Mouse (Mus musculus) forebrain, embryonic 14.5 days (tissue): Measurements from ENCODE around the gene St13. TPM values are rescaled to one million over a fixed set of nuclear protein-coding genes. Genes with fewer than 3 reads are reported as not detected.
"Not testable (repeated sequence)": the region's sequence is repeated elsewhere in the genome, so short reads cannot be mapped to it uniquely, and the experiment has no call there.

Source experiments
- ATAC-seq: fragments of 200-750 bp; cut with Nextera tagmentation; 2 replicates; pipeline ENCODE4 v1.8.0; 2017; ENCODE audit warnings: mild to moderate bottlenecking, moderate library complexity
- DNase-seq: peaks from one replicate; pipeline ENCODE4 v3.0.0-alpha.2; 2015; ENCODE audit warnings: low spot score
- H3K27ac ChIP-seq: fragments of 300-500 bp; sonication (generic); 2 replicates; pipeline ENCODE4 v1.5.1; 2014; ENCODE audit warnings: low read depth, mild to moderate bottlenecking, control low read depth, low read length, moderate library complexity
- H3K27me3 ChIP-seq: fragments of 300-500 bp; sonication (generic); replicated peaks from 2 replicates; pipeline ENCODE4 v1.6.1; 2014; ENCODE audit warnings: low read length, control low read depth, mixed read lengths; ENCODE audit not compliant: control insufficient read depth, insufficient read depth
- H3K36me3 ChIP-seq: fragments of 300-500 bp; sonication (generic); 2 replicates; pipeline ENCODE4 v1.6.1; 2014; ENCODE audit warnings: low read length, control low read depth; ENCODE audit not compliant: control insufficient read depth, insufficient read depth
- H3K4me1 ChIP-seq: fragments of 300-500 bp; sonication (generic); 2 replicates; pipeline ENCODE4 v1.6.1; 2014; ENCODE audit warnings: antibody characterized with exemption, low read length, control low read depth; ENCODE audit not compliant: control insufficient read depth, insufficient read depth
- H3K4me2 ChIP-seq: fragments of 300-500 bp; sonication (generic); 2 replicates; pipeline ENCODE4 v1.6.1; 2014; ENCODE audit warnings: mild to moderate bottlenecking, control low read depth, low read length
- H3K4me3 ChIP-seq: fragments of 300-500 bp; sonication (generic); 2 replicates; pipeline ENCODE4 v1.5.1; 2014; ENCODE audit warnings: low read depth, low read length, control low read depth
- H3K9ac ChIP-seq: fragments of 300-500 bp; sonication (generic); 2 replicates; pipeline ENCODE4 v1.6.1; 2014; ENCODE audit warnings: mild to moderate bottlenecking, low read length, control low read depth, moderate library complexity
- H3K9me3 ChIP-seq: fragments of 300-500 bp; sonication (generic); replicated peaks from 2 replicates; pipeline ENCODE4 v1.6.1; 2016; ENCODE audit warnings: low read length, control low read depth, mixed read lengths; ENCODE audit not compliant: control insufficient read depth
- WGBS: fragments of 180-500 bp; shearing (Covaris S2); extraction: QIAGEN DNeasy Blood & Tissue Kit; methylation state at CpG from one replicate; pipeline ENCODE4 v1.1.7; 2014; 5-methylcytosine and 5-hydroxymethylcytosine counted together
- polyA plus RNA-seq: library from polyadenylated mRNA; unstranded; fragments of >200 nt; fragmentation: Nextera tagmentation; extraction: Ambion mirVana; gene quantifications from 2 replicates; pipeline ENCODE4 v1.2.1, GENCODE M21; 2014

Gene St13
- polyA plus RNA-seq, 1 experiment from 2014 or later = 170 TPM

- ATAC-seq (no peak), DNase-seq (no peak)
- H3K4me1 ChIP-seq = no peaks in the 10 kb centered on the region
- H3K9ac ChIP-seq = no peak overlapping the region
- H3K9me3 ChIP-seq = no peaks in the 10 kb centered on the region
- H3K27ac ChIP-seq = no peak overlapping the region
- H3K27me3 ChIP-seq = no peaks in the 10 kb centered on the region
- 96% methylated on average over 4 of the region's 4 CpGs for WGBS
- H3K36me3 ChIP-seq = 0 out of 2 replicates have a peak, but pooled peaks cover 4% of the 10 kb centered on the region
- H3K4me2 ChIP-seq = no peak overlapping the region
- H3K4me3 ChIP-seq = no peak overlapping the region
Observed at GRCm38 (mm10) chr15:81418065-81418464, 18.2 kb upstream of the St13 start.

- ATAC-seq (peak; percentile 54), DNase-seq (peak; percentile 34)
- H3K4me1 ChIP-seq, H3K27me3 ChIP-seq, H3K9me3 ChIP-seq, H3K27ac ChIP-seq, H3K36me3 ChIP-seq: not testable (repeated sequence)
- Histone ChIP-seq H3K9ac (peak overlapping the region; percentile 57), H3K4me3 (peak overlapping the region; percentile 16; the same call in 1 of the 2 replicates), H3K4me2 (peak overlapping the region; percentile 45)
- WGBS = 4% methylated on average over 22 of the region's 22 CpGs
Observed at GRCm38 (mm10) chr15:81416763-81417310, 17.0 kb upstream of the St13 start.

- Histone ChIP-seq H3K4me2 (no peak within 1 kb of the TSS), H3K27ac (no peak within 1 kb of the TSS), H3K27me3 (no peaks in the 10 kb centered on the region), H3K4me1 (no peaks in the 10 kb centered on the region), H3K4me3 (no peak within 1 kb of the TSS), H3K9me3 (no peaks in the 10 kb centered on the region), H3K9ac (no peak within 1 kb of the TSS), H3K36me3 (0 out of 2 replicates have a peak, but pooled peaks cover 2% of the 10 kb centered on the region)
- DNase-seq (no peak), ATAC-seq (no peak)
- 96% methylated on average over 1 of the region's 1 CpGs for WGBS
Observed at GRCm38 (mm10) chr15:81408199-81408598, 8.3 kb upstream of the St13 start, which contains the start of gene Dnajb7. Gene Dnajb7 (minus strand): TSS chr15:81408299.

GRCm38 (mm10) chr15:81405008-81405407, 5.1 kb upstream of the St13 start:
- Histone ChIP-seq H3K4me1 (0 out of 2 replicates have a peak, but pooled peaks cover 5% of the 10 kb centered on the region), H3K27ac (no peak overlapping the region), H3K4me3 (no peak overlapping the region), H3K27me3 (no peaks in the 10 kb centered on the region), H3K9me3 (no peaks in the 10 kb centered on the region), H3K36me3 (0 out of 2 replicates have a peak, but pooled peaks cover 2% of the 10 kb centered on the region), H3K9ac (no peak overlapping the region), H3K4me2 (no peak overlapping the region)
- 85% methylated on average over 3 of the region's 3 CpGs for WGBS
- DNase-seq (no peak), ATAC-seq (no peak)

GRCm38 (mm10) chr15:81399297-81399637, 610 bp downstream of the St13 start:
- Histone ChIP-seq H3K4me3 (peak overlapping the region; percentile 63), H3K9ac (peak overlapping the region; percentile 83), H3K9me3 (no peaks in the 10 kb centered on the region), H3K27ac (peak overlapping the region; percentile 81), H3K4me2 (peak overlapping the region; percentile 58), H3K4me1 (peaks cover 11% of the 10 kb centered on the region), H3K27me3 (no peaks in the 10 kb centered on the region), H3K36me3 (no peaks in the 10 kb centered on the region)
- no peak; the same call in 1 of the 2 replicates for ATAC-seq
- under 1% methylated on average over 21 of the region's 21 CpGs for WGBS
- no peak for DNase-seq

GRCm38 (mm10) chr15:81398189-81398588, 1.7 kb downstream of the St13 start:
- ATAC-seq = no peak
- Histone ChIP-seq H3K9ac (peak overlapping the region; percentile 83; the same call in 1 of the 2 replicates), H3K27me3 (no peaks in the 10 kb centered on the region), H3K4me1 (peaks cover 11% of the 10 kb centered on the region), H3K9me3 (no peaks in the 10 kb centered on the region), H3K27ac (no peak overlapping the region), H3K36me3 (no peaks in the 10 kb centered on the region), H3K4me3 (peak overlapping the region; percentile 63), H3K4me2 (peak overlapping the region; percentile 58)
- DNase-seq = no peak

- no peaks in the 10 kb centered on the region for H3K27me3 ChIP-seq
- H3K36me3 ChIP-seq = peaks cover 25% of the 10 kb centered on the region
- no peak for ATAC-seq
- H3K4me3 ChIP-seq = no peak overlapping the region
- no peak overlapping the region for H3K9ac ChIP-seq
- H3K4me2 ChIP-seq = no peak overlapping the region
- WGBS = 91% methylated on average over 8 of the region's 8 CpGs
- no peaks in the 10 kb centered on the region for H3K9me3 ChIP-seq
- no peak overlapping the region for H3K27ac ChIP-seq
- DNase-seq = no peak
- peaks cover 6% of the 10 kb centered on the region for H3K4me1 ChIP-seq
Observed at GRCm38 (mm10) chr15:81394211-81394915, 5.5 kb downstream of the St13 start.

GRCm38 (mm10) chr15:81392997-81393396, 6.9 kb downstream of the St13 start:
- no peak overlapping the region for H3K4me3 ChIP-seq
- H3K4me2 ChIP-seq = no peak overlapping the region
- peaks cover 37% of the 10 kb centered on the region for H3K36me3 ChIP-seq
- DNase-seq = no peak
- H3K4me1 ChIP-seq = peaks cover 3% of the 10 kb centered on the region; the same call in 1 of the 2 replicates
- ATAC-seq = no peak
- no peak overlapping the region for H3K9ac ChIP-seq
- H3K9me3 ChIP-seq = no peaks in the 10 kb centered on the region
- H3K27ac ChIP-seq = no peak overlapping the region
- no peaks in the 10 kb centered on the region for H3K27me3 ChIP-seq

- no peak overlapping the region for H3K4me2 ChIP-seq
- no peak overlapping the region for H3K4me3 ChIP-seq
- H3K9me3 ChIP-seq = no peaks in the 10 kb centered on the region
- no peak for ATAC-seq
- WGBS = 98% methylated on average over 5 of the region's 5 CpGs
- no peaks in the 10 kb centered on the region for H3K27me3 ChIP-seq
- no peak for DNase-seq
- H3K27ac ChIP-seq = no peak overlapping the region
- no peaks in the 10 kb centered on the region for H3K4me1 ChIP-seq
- H3K9ac ChIP-seq = no peak overlapping the region
- H3K36me3 ChIP-seq = peaks cover 92% of the 10 kb centered on the region
Observed at GRCm38 (mm10) chr15:81386327-81386726, 13.6 kb downstream of the St13 start.
